In the genomic region with DNA sequence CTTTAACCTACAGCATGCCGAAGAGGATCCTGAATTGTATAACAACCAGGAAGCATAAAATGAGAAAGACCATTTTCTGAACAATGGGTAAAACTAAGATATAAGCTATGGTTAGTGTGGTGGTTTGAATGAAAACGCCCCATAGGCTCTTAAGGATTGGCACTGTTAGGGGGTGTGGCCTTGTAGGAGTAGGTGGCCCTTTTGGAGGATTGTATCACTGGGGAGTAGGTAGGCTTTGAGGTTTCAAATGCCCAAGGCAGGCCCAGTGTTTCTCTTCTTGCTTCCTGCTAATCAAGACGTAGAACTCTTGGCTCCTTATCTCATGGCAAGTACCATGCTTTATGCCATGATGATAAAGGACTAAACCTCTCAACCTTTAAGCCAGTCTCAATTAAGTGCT, we compare ENCODE assay signal across 23 mouse cellular contexts. TPM values are rescaled to one million over a fixed set of nuclear protein-coding genes. Genes with fewer than 3 reads are reported as not detected.
"Had no signal": no experiment of that assay in that cellular context is flagged by ENCODE, and none has a peak within 500 bp of the region (broad histone marks: within the 10 kb centered on the region; RNA-seq: fewer than 3 reads in every experiment).

No protein-coding gene starts in this region.

- H3K9me3 ChIP-seq: intestine, embryonic 15.5 days; kidney, embryonic 15.5 days; limb, embryonic 12.5 days; limb, embryonic 15.5 days; megakaryocyte, embryonic 14.5 days; neural tube, embryonic 12.5 days; neural tube, embryonic 15.5 days; stomach, embryonic 15.5 days had no signal

- H3K27me3 ChIP-seq: intestine, embryonic 15.5 days; kidney, embryonic 15.5 days; limb, embryonic 12.5 days; limb, embryonic 15.5 days; megakaryocyte, embryonic 14.5 days; neural tube, embryonic 12.5 days; neural tube, embryonic 15.5 days; stomach, embryonic 15.5 days had no signal

- H3K4me2 ChIP-seq: intestine, embryonic 15.5 days; kidney, embryonic 15.5 days; limb, embryonic 12.5 days; limb, embryonic 15.5 days; lung, embryonic 14.5 days; midbrain, embryonic 11.5 days; neural tube, embryonic 12.5 days; neural tube, embryonic 15.5 days; stomach, embryonic 15.5 days had no signal

- H3K4me1 ChIP-seq: intestine, embryonic 15.5 days; kidney, embryonic 15.5 days; limb, embryonic 12.5 days; limb, embryonic 15.5 days; neural tube, embryonic 12.5 days; neural tube, embryonic 15.5 days; stomach, embryonic 15.5 days had no signal

- H3K27ac ChIP-seq: intestine, embryonic 15.5 days; kidney, embryonic 15.5 days; left cerebral cortex, adult 2 months; limb, embryonic 12.5 days; limb, embryonic 15.5 days; macrophage; neural tube, embryonic 12.5 days; neural tube, embryonic 15.5 days; stomach, embryonic 15.5 days had no signal

- ATAC-seq: intestine, embryonic 15.5 days; lung, postnatal 0 days had no signal

- H3K36me3 ChIP-seq: neural tube, embryonic 15.5 days; stomach, embryonic 15.5 days had no signal

- H3K9ac ChIP-seq: intestine, embryonic 15.5 days; kidney, embryonic 15.5 days; limb, embryonic 12.5 days; limb, embryonic 15.5 days; lung, embryonic 14.5 days; neural tube, embryonic 12.5 days; neural tube, embryonic 15.5 days; stomach, embryonic 15.5 days had no signal

- H3K4me3 ChIP-seq: intestine, embryonic 15.5 days; kidney, embryonic 15.5 days; left cerebral cortex, adult 2 months; limb, embryonic 12.5 days; limb, embryonic 15.5 days; megakaryocyte, embryonic 14.5 days; neural tube, embryonic 12.5 days; neural tube, embryonic 15.5 days; stomach, embryonic 15.5 days had no signal

- DNase-seq: kidney, adult 11 months; kidney, adult 8-10 months; kidney, postnatal 10 days; kidney, postnatal 36 days; layer of hippocampus, postnatal 36 days; lung, embryonic 14.5 days; midbrain, embryonic 14.5 days; right cerebral cortex, adult 18-20 months; right cerebral cortex, postnatal 14 days; spleen, adult 18-20 months; thymus, postnatal 25 days had no signal

RNA-seq across cellular contexts. Expression of a gene that starts 50.6 kb away (rescaled TPM):
- polyA plus RNA-seq: macrophage had no signal
